Mouse (Mus musculus) ES-E14 (cell line): ENCODE results near the gene Gmpr.

Experiments used
- CHD2 ChIP-seq: IDR thresholded peaks from 2 replicates; pipeline ENCODE4 v1.6.1; 2014; ENCODE audit warnings: mild to moderate bottlenecking, low read depth, low read length, inconsistent platforms
- HCFC1 ChIP-seq: IDR thresholded peaks from 2 replicates; pipeline ENCODE4 v1.6.1; 2012; ENCODE audit warnings: low read length, inconsistent platforms, borderline replicate concordance; ENCODE audit not compliant: insufficient read depth
- MAFK ChIP-seq: IDR thresholded peaks from 2 replicates; pipeline ENCODE4 v1.6.1; 2014; ENCODE audit warnings: mild to moderate bottlenecking, low read depth, low read length, inconsistent platforms; ENCODE audit not compliant: insufficient read depth
- ZC3H11A ChIP-seq: IDR thresholded peaks from 2 replicates; pipeline ENCODE4 v1.6.1; 2012; ENCODE audit warnings: low read depth, mild to moderate bottlenecking, inconsistent platforms, low read length, borderline replicate concordance
- ZNF384 ChIP-seq: IDR thresholded peaks from 2 replicates; pipeline ENCODE4 v1.6.1; 2012; ENCODE audit warnings: low read depth, low read length, inconsistent platforms

DNA sequence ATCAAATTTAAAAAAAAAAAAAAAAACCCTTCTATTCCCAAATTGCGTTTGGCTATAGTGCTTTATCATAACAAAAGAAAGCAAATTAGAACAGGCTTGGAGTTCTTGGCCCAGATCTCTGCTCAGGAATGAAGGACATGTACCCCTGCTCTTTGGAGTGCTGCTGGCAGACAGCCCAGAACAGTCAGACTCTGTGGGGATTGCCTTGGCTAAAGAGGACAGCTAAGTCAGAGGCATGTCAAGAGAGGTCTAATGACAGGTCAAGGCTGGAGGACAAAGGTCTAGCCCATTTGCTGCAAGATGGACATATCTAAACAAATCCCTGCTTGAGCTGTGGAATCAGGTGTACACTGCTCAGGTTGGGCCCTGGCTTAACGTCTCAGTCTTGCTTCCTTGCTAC lies 20.6 kb upstream of the Gmpr start:
- TF ChIP-seq ZC3H11A (no peak), CHD2 (no peak), MAFK (no peak), HCFC1 (no peak), ZNF384 (no peak)
